Comparison of ENCODE assay signal across 16 mouse cellular contexts in genomic region chr10:83233967-83234366, GRCm38 (mm10).
DNase-seq lines count a peak whose midpoint lies in the region; ATAC-seq lines count a peak whose summit lies in the region.
"Had no signal": no experiment of that assay in that cellular context is flagged by ENCODE, and none has a peak within 500 bp of the region (broad histone marks: within the 10 kb centered on the region; RNA-seq: fewer than 3 reads in every experiment).

No protein-coding gene starts in this region.

- ATAC-seq in granulocyte monocyte progenitor cell, adult 5-6 weeks (replicated peaks; ENCODE audit: poor library complexity, severe bottlenecking): peak; percentile 87
- peak; percentile 66 for ATAC-seq in megakaryocyte, adult 5-6 weeks (ENCODE audit: poor library complexity, severe bottlenecking)
- ATAC-seq in erythroblast, adult 5-6 weeks (replicated peaks; ENCODE audit: low FRiP score, poor library complexity, severe bottlenecking): no peak
- ATAC-seq: CD4-positive, CD25-positive, alpha-beta regulatory T cell, adult 4 months; forebrain, embryonic 15.5 days; hindbrain, embryonic 16.5 days; intestine, embryonic 15.5 days had no signal

- DNase-seq in lung, postnatal 36 days: peak; percentile 10
- no peak for DNase-seq in lung, postnatal 4 days
- DNase-seq in cerebellum, postnatal 36 days: no peak
- no peak for DNase-seq in testis, postnatal 10 days (ENCODE audit: low spot score)
- DNase-seq: adrenal gland, adult 8-10 months; adrenal gland, postnatal 25 days; embryo, embryonic 11 days; gastrocnemius, postnatal 25 days; heart, adult 2 months had no signal
